Mouse (Mus musculus): Measurements from ENCODE around the gene Prap1.
A peak's percentile ranks its signal among the peaks of the same experiment; 100 is the strongest.

DNA sequence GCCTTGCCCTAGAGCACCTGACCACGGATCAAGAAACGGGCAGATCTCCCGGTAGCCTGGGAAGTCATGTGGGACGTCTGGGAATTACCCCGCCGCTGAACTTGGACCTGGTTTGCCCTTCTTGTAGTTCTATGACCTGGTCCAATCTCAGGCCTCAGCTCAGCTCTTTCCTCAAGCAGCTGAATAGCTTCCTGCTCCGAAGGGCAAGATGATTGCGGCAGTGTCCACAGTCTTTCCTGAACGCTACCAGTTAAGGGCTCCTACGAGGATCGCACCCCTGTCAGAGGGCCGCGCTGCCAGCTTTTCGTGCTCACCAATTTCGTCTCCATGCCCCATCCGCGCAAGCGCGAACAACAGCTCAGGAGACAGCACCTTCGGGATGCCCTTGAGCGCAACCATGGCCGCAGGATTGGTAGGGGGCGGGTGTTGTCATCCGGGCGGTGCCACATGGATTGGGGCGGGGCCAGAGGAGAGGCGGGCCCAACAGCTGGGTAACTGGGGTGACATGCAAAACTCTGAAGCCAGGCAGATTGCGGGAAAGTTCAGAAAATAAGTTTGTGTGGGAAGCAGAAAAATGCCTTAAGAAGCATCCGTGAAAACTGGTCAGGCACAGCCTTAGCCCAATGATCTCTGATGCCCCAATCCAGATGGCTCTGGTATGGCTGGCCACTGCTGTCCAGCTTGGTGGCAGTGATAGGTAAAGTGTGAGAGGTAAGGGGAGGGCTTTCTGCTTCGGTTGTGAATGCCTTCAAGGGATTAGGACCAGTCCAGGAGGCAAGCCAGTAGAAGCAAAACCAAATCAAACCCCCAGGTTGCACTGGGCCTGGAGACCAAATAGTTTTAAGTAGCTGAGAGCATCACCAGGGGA lies 9.0 kb downstream of the Prap1 start, which contains the start of gene Fuom:
- TF ChIP-seq CTCF (IDR thresholded peaks at IDR 0.05; ENCODE audit: low read depth, low read length), result no peak
- peak; percentile 64; the same call in 1 of the 2 replicates for TF ChIP-seq POLR2A (IDR thresholded peaks at IDR 0.05; ENCODE audit: extremely low read depth, insufficient read depth, low read length)
